ENCODE assay signal across 8 mouse cellular contexts in genomic region chr11:83439426-83440060, GRCm38 (mm10). TPM values are rescaled to one million over a fixed set of nuclear protein-coding genes. Genes with fewer than 3 reads are reported as not detected.
DNase-seq lines count a peak whose midpoint lies in the region; ATAC-seq and TF ChIP-seq lines count a peak whose summit lies in the region.

No protein-coding gene starts in this region.

- WGBS in heart, embryonic 16.5 days = 30% methylated on average over 11 of the region's 11 CpGs
- 8% methylated on average over 11 of the region's 11 CpGs for WGBS in bone marrow, adult 2 months
- 35% methylated on average over 11 of the region's 11 CpGs for WGBS in midbrain, embryonic 14.5 days

- H3K27ac ChIP-seq in heart, embryonic 16.5 days (ENCODE audit: low read length) = no peak overlapping the region
- peak overlapping the region; percentile 65 for H3K27ac ChIP-seq in bone marrow, adult 2 months (ENCODE audit: control insufficient read depth, insufficient read depth, low read depth, low read length, poor library complexity)
- H3K27ac ChIP-seq in midbrain, embryonic 14.5 days (replicated peaks; ENCODE audit: low read depth, low read length) = no peak overlapping the region

- no peak for TF ChIP-seq CTCF in bone marrow, adult 2 months (IDR thresholded peaks at IDR 0.05; ENCODE audit: control insufficient read depth, insufficient read depth, low read length)

- no peaks in the 10 kb centered on the region for H3K36me3 ChIP-seq in heart, embryonic 16.5 days (ENCODE audit: control insufficient read depth, insufficient read depth)
- no peaks in the 10 kb centered on the region for H3K36me3 ChIP-seq in midbrain, embryonic 14.5 days (ENCODE audit: control insufficient read depth, insufficient read depth, low read length)

- peak overlapping the region; percentile 93 for H3K4me2 ChIP-seq in heart, embryonic 16.5 days (ENCODE audit: low read depth, low read length)
- H3K4me2 ChIP-seq in midbrain, embryonic 14.5 days (ENCODE audit: low read length) = peak overlapping the region; percentile 78

- H3K4me3 ChIP-seq in heart, embryonic 16.5 days (ENCODE audit: low read length) = peak overlapping the region; percentile 76
- peak overlapping the region; percentile 42 for H3K4me3 ChIP-seq in bone marrow, adult 2 months (replicated peaks; ENCODE audit: control insufficient read depth, low read depth, low read length)
- peak overlapping the region; percentile 59 for H3K4me3 ChIP-seq in midbrain, embryonic 14.5 days (replicated peaks; ENCODE audit: low read depth, low read length)

- peaks cover 26% of the 10 kb centered on the region for H3K27me3 ChIP-seq in heart, embryonic 16.5 days (ENCODE audit: control insufficient read depth, insufficient read depth, low read length)
- peaks cover 35% of the 10 kb centered on the region for H3K27me3 ChIP-seq in midbrain, embryonic 14.5 days (ENCODE audit: control insufficient read depth, insufficient read depth, low read length)

- H3K4me1 ChIP-seq in heart, embryonic 16.5 days (ENCODE audit: control insufficient read depth, insufficient read depth, low read length) = peaks cover 28% of the 10 kb centered on the region
- peaks cover 2% of the 10 kb centered on the region; the same call in 1 of the 2 replicates for H3K4me1 ChIP-seq in bone marrow, adult 2 months (ENCODE audit: control insufficient read depth, insufficient read depth, low read length)
- H3K4me1 ChIP-seq in midbrain, embryonic 14.5 days (ENCODE audit: control insufficient read depth, insufficient read depth, low read length) = no peaks in the 10 kb centered on the region

- no peak for DNase-seq in heart, adult 11 months
- DNase-seq in induced T-regulatory cell, adult 2 months (ENCODE audit: low read depth) = peak; percentile 43
- no peak for DNase-seq in midbrain, embryonic 14.5 days
- DNase-seq in spleen, postnatal 14 days (ENCODE audit: low spot score in 2 of 2) = no peak
- no peak for DNase-seq in right cerebral cortex, postnatal 10 days (ENCODE audit: low spot score in 2 of 2)
- no peak for DNase-seq in urinary bladder, adult 2 months (ENCODE audit: low spot score)

- ATAC-seq in heart, embryonic 16.5 days (replicated peaks; ENCODE audit: extremely low read depth, insufficient read depth, low FRiP score) = no peak
- no peak for ATAC-seq in midbrain, embryonic 14.5 days (ENCODE audit: low FRiP score, low TSS enrichment)

- TF ChIP-seq POLR2A in bone marrow, adult 2 months (IDR thresholded peaks at IDR 0.05; ENCODE audit: borderline replicate concordance, control insufficient read depth, low read depth, low read length) = no peak

- peak overlapping the region; percentile 74; the same call in 1 of the 2 replicates for H3K9ac ChIP-seq in heart, embryonic 16.5 days (ENCODE audit: low read length)
- peak overlapping the region; percentile 57; the same call in 1 of the 2 replicates for H3K9ac ChIP-seq in midbrain, embryonic 14.5 days (replicated peaks; ENCODE audit: low read length)

- no peaks in the 10 kb centered on the region for H3K9me3 ChIP-seq in heart, embryonic 16.5 days (replicated peaks; ENCODE audit: control insufficient read depth, low read length)
- H3K9me3 ChIP-seq in midbrain, embryonic 14.5 days (ENCODE audit: control insufficient read depth, low read length) = no peaks in the 10 kb centered on the region

RNA-seq across cellular contexts. Expression of gene 1700020L24Rik, which starts 2.1 kb away (rescaled TPM):
- 1.4 and 1.5 TPM in 2 replicates for polyA plus RNA-seq in heart, embryonic 16.5 days (2015; fragmentation: Nextera tagmentation; extraction: Ambion mirVana)
- 17.6 and 37.4 TPM in 2 replicates for polyA plus RNA-seq in bone marrow, adult 2 months (2011; ENCODE audit: insufficient read depth, insufficient read length, low replicate concordance, missing spikeins)
- 0.69 and 1.2 TPM in 2 replicates for polyA plus RNA-seq in midbrain, embryonic 14.5 days (2014; fragmentation: Nextera tagmentation; extraction: Ambion mirVana)
- polyA plus RNA-seq in urinary bladder, adult 2 months (2012; rRNA removed) = 0.56 and 0.61 TPM in 2 replicates

RNA-seq across cellular contexts. Expression of gene Gas2l2, which starts 10.3 kb away (rescaled TPM):
- polyA plus RNA-seq in heart, embryonic 16.5 days (2015; fragmentation: Nextera tagmentation; extraction: Ambion mirVana) = 0.11 and 0.12 TPM in 2 replicates
- polyA plus RNA-seq in bone marrow, adult 2 months (2011; ENCODE audit: insufficient read depth, insufficient read length, low replicate concordance, missing spikeins) = not detected in 2 replicates
- polyA plus RNA-seq in midbrain, embryonic 14.5 days (2014; fragmentation: Nextera tagmentation; extraction: Ambion mirVana) = 0.11 and 0.18 TPM in 2 replicates
- polyA plus RNA-seq in urinary bladder, adult 2 months (2012; rRNA removed) = 0.14 and 0.19 TPM in 2 replicates

RNA-seq across cellular contexts. Expression of gene Mmp28, which starts 23.3 kb away (rescaled TPM):
- 3.5 TPM in 2 replicates for polyA plus RNA-seq in heart, embryonic 16.5 days (2015; fragmentation: Nextera tagmentation; extraction: Ambion mirVana)
- polyA plus RNA-seq in bone marrow, adult 2 months (2011; ENCODE audit: insufficient read depth, insufficient read length, low replicate concordance, missing spikeins) = 0.47 and 0.92 TPM in 2 replicates
- polyA plus RNA-seq in midbrain, embryonic 14.5 days (2014; fragmentation: Nextera tagmentation; extraction: Ambion mirVana) = 1.6 and 2.7 TPM in 2 replicates
- polyA plus RNA-seq in urinary bladder, adult 2 months (2012; rRNA removed) = 12.7 and 16.8 TPM in 2 replicates

RNA-seq across cellular contexts. Expression of gene Rasl10b, which starts 30.6 kb away (rescaled TPM):
- 5.7 and 9.1 TPM in 2 replicates for polyA plus RNA-seq in heart, embryonic 16.5 days (2015; fragmentation: Nextera tagmentation; extraction: Ambion mirVana)
- 0.32 and 1.1 TPM in 2 replicates for polyA plus RNA-seq in bone marrow, adult 2 months (2011; ENCODE audit: insufficient read depth, insufficient read length, low replicate concordance, missing spikeins)
- polyA plus RNA-seq in midbrain, embryonic 14.5 days (2014; fragmentation: Nextera tagmentation; extraction: Ambion mirVana) = 18.3 and 37.9 TPM in 2 replicates
- polyA plus RNA-seq in urinary bladder, adult 2 months (2012; rRNA removed) = 0.25 and 0.59 TPM in 2 replicates

RNA-seq across cellular contexts. Expression of gene Taf15, which starts 33.3 kb away (rescaled TPM):
- 8.3 and 9.5 TPM in 2 replicates for polyA plus RNA-seq in heart, embryonic 16.5 days (2015; fragmentation: Nextera tagmentation; extraction: Ambion mirVana)
- polyA plus RNA-seq in bone marrow, adult 2 months (2011; ENCODE audit: insufficient read depth, insufficient read length, low replicate concordance, missing spikeins) = 192 and 231 TPM in 2 replicates
- 13.7 and 17.0 TPM in 2 replicates for polyA plus RNA-seq in midbrain, embryonic 14.5 days (2014; fragmentation: Nextera tagmentation; extraction: Ambion mirVana)
- 39.1 and 55.5 TPM in 2 replicates for polyA plus RNA-seq in urinary bladder, adult 2 months (2012; rRNA removed)
